Mouse (Mus musculus) MEL (cell line): ENCODE data around the gene Wasl. TPM values are rescaled to one million over a fixed set of nuclear protein-coding genes. Genes with fewer than 3 reads are reported as not detected.

ENCODE experiments used
- DNase-seq: peaks from one replicate; pipeline ENCODE4 v3.0.0; 2011; ENCODE audit warnings: low read depth, low spot score
- H3K27ac ChIP-seq: 2 replicates; pipeline ENCODE4 v1.5.1; 2012; ENCODE audit warnings: low read depth, mild to moderate bottlenecking, control low read depth, low read length, moderate library complexity; ENCODE audit not compliant: control insufficient read depth
- H3K27me3 ChIP-seq, 2 experiments: fragments of 150-350 bp in 1 of 2; sonication (generic) in 1 of 2; 2 replicates each; pipeline ENCODE4 v1.6.1; 2012; ENCODE audit warnings: low read length in 2 of 2, mild to moderate bottlenecking in 2 of 2, improper control_type of control experiment in 1 of 2, moderate library complexity in 1 of 2; ENCODE audit not compliant: insufficient read depth in 2 of 2, control insufficient read depth in 1 of 2
- H3K36me3 ChIP-seq, 2 experiments: 2 replicates each; pipeline ENCODE4 v1.6.1; 2012 to 2014; ENCODE audit warnings: low read length in 2 of 2, improper control_type of control experiment in 1 of 2, inconsistent platforms in 1 of 2, mild to moderate bottlenecking in 1 of 2; ENCODE audit not compliant: insufficient read depth in 2 of 2, control insufficient read depth in 1 of 2
- H3K4me1 ChIP-seq, 2 experiments: fragments of 150-350 bp in 1 of 2; sonication (generic) in 1 of 2; 2 replicates each; pipeline ENCODE4 v1.6.1; 2012; ENCODE audit warnings: low read length in 2 of 2, improper control_type of control experiment in 1 of 2, mild to moderate bottlenecking in 1 of 2; ENCODE audit not compliant: insufficient read depth in 2 of 2, control insufficient read depth in 1 of 2
- H3K4me3 ChIP-seq, 2 experiments: fragments of 150-350 bp in 1 of 2; sonication (generic) in 1 of 2; 2 replicates each; pipeline ENCODE4 v1.5.1; 2012; ENCODE audit warnings: low read depth in 2 of 2, low read length in 2 of 2, mild to moderate bottlenecking in 2 of 2, moderate library complexity in 2 of 2, control low read depth in 1 of 2, improper control_type of control experiment in 1 of 2; ENCODE audit not compliant: control insufficient read depth in 1 of 2, insufficient read depth in 1 of 2
- H3K79me2 ChIP-seq: 2 replicates; pipeline ENCODE4 v1.6.1; 2012; ENCODE audit warnings: mild to moderate bottlenecking, low read length, moderate library complexity; ENCODE audit not compliant: control insufficient read depth, poor library complexity, insufficient read depth
- H3K9ac ChIP-seq: 2 replicates; pipeline ENCODE4 v1.6.1; 2012; ENCODE audit warnings: low read depth, mild to moderate bottlenecking, control low read depth, low read length, moderate library complexity; ENCODE audit not compliant: control insufficient read depth, poor library complexity, severe bottlenecking
- H3K9me3 ChIP-seq: fragments of 150-350 bp; sonication (generic); replicated peaks from 2 replicates; pipeline ENCODE4 v1.6.1; 2012; ENCODE audit warnings: mild to moderate bottlenecking, low read length, improper control_type of control experiment, moderate library complexity; ENCODE audit not compliant: insufficient read depth
- BHLHE40 ChIP-seq: IDR thresholded peaks from 2 replicates; pipeline ENCODE4 v1.6.1; 2012; ENCODE audit warnings: low read depth, mild to moderate bottlenecking, inconsistent platforms, low read length, improper control_type of control experiment, borderline replicate concordance
- CHD1 ChIP-seq: IDR thresholded peaks from 2 replicates; pipeline ENCODE4 v1.6.1; 2012; ENCODE audit warnings: low read depth, mild to moderate bottlenecking, inconsistent platforms, low read length, improper control_type of control experiment
- ELF1 ChIP-seq: IDR thresholded peaks from 2 replicates; pipeline ENCODE4 v1.6.1; 2014; ENCODE audit warnings: low read depth, mild to moderate bottlenecking, inconsistent platforms, low read length, improper control_type of control experiment, moderate library complexity
- ETS1 ChIP-seq: IDR thresholded peaks from 2 replicates; pipeline ENCODE4 v1.6.1; 2012; ENCODE audit warnings: low read depth, mild to moderate bottlenecking, inconsistent platforms, low read length, improper control_type of control experiment, moderate library complexity
- HCFC1 ChIP-seq: IDR thresholded peaks from 2 replicates; pipeline ENCODE4 v1.6.1; 2012; ENCODE audit warnings: low read depth, mild to moderate bottlenecking, inconsistent platforms, low read length, improper control_type of control experiment, moderate library complexity
- KAT2A ChIP-seq: conservative IDR thresholded peaks from 2 replicates; pipeline ENCODE4 v1.6.1; 2012; ENCODE audit warnings: low read depth, low read length, improper control_type of control experiment, inconsistent platforms
- MAFK ChIP-seq: IDR thresholded peaks from 2 replicates; pipeline ENCODE4 v1.6.1; 2011; ENCODE audit warnings: low read depth, mild to moderate bottlenecking, low read length, improper control_type of control experiment, borderline replicate concordance
- MAX ChIP-seq: IDR thresholded peaks from 2 replicates; pipeline ENCODE4 v1.6.1; 2011; ENCODE audit warnings: low read length, improper control_type of control experiment
- MXI1 ChIP-seq: IDR thresholded peaks from 2 replicates; pipeline ENCODE4 v1.6.1; 2011; ENCODE audit warnings: mild to moderate bottlenecking, low read depth, low read length, improper control_type of control experiment
- MYB ChIP-seq: IDR thresholded peaks from 2 replicates; pipeline ENCODE4 v1.6.1; 2011; ENCODE audit warnings: mild to moderate bottlenecking, low read depth, low read length, improper control_type of control experiment
- NELFE ChIP-seq: IDR thresholded peaks from 2 replicates; pipeline ENCODE4 v1.6.1; 2011; ENCODE audit warnings: low read depth, low read length, improper control_type of control experiment
- SIN3A ChIP-seq: IDR thresholded peaks from 2 replicates; pipeline ENCODE4 v1.6.1; 2012; ENCODE audit warnings: low read length, improper control_type of control experiment, inconsistent platforms
- TAL1 ChIP-seq: IDR thresholded peaks from 2 replicates; pipeline ENCODE4 v1.6.1; 2012; ENCODE audit warnings: mild to moderate bottlenecking, inconsistent platforms, low read length, moderate library complexity, mixed read lengths
- USF2 ChIP-seq, 2 experiments: IDR thresholded peaks; 2 replicates each; pipeline ENCODE4 v1.6.1; 2011 to 2012; ENCODE audit warnings: improper control_type of control experiment in 2 of 2, low read length in 2 of 2, borderline replicate concordance in 1 of 2, inconsistent platforms in 1 of 2, low read depth in 1 of 2, mild to moderate bottlenecking in 1 of 2; ENCODE audit not compliant: insufficient read depth in 1 of 2
- ZC3H11A ChIP-seq: IDR thresholded peaks from 2 replicates; pipeline ENCODE4 v1.6.1; 2012; ENCODE audit warnings: low read depth, mild to moderate bottlenecking, inconsistent platforms, low read length, improper control_type of control experiment
- polyA plus RNA-seq, 2 experiments: library from polyadenylated mRNA; stranded (reverse) in 1 of 2; unstranded in 1 of 2; fragments of >175 nt in 1 of 2; fragments of >200 nt in 1 of 2; gene quantifications; 2 replicates each; pipeline versions ENCODE4 v1.2.1 to v1.2.4; 2012; ENCODE audit warnings: low replicate concordance in 2 of 2, low read depth in 1 of 2; ENCODE audit not compliant: insufficient read length in 2 of 2, insufficient read depth in 1 of 2, missing spikeins in 1 of 2
- total RNA-seq: library from RNA; depleted of rRNA; stranded (reverse); fragments of 300-350 nt; gene quantifications from 2 replicates; pipeline ENCODE4 v1.2.3, GENCODE M21; 2012

Wasl gene
- total and polyA plus RNA-seq, 3 experiments: 4.3 to 33.3 (median 9.5) TPM

- H3K9me3 ChIP-seq: no peaks in the 10 kb centered on the region
- H3K9ac ChIP-seq: peak overlapping the region; percentile 99
- H3K4me1 ChIP-seq: peaks cover 11 to 25% of the 10 kb centered on the region in 2 experiments
- no peaks in the 10 kb centered on the region for H3K27me3 ChIP-seq
- H3K27ac ChIP-seq: peak overlapping the region; percentile 53
- H3K4me3 ChIP-seq: peak overlapping the region; percentile 70 to 98
- peak; percentile 66 for DNase-seq
- H3K79me2 ChIP-seq: peaks cover 41% of the 10 kb centered on the region
- H3K36me3 ChIP-seq: peaks cover 0 to 45% of the 10 kb centered on the region in 2 experiments; a peak in 3 of 4 replicates
- TF ChIP-seq ETS1 (no peak), MYB (no peak), KAT2A (no peak), USF2 (IDR thresholded peaks at IDR 0.05; ENCODE audit: borderline replicate concordance in 1 of 2, insufficient read depth in 1 of 2, low read depth in 1 of 2, low read length in 2 of 2) (no peak), CHD1 (0 out of 2 replicates have a peak, but pooled peaks have one; percentile 8), HCFC1 (no peak)
Observed at GRCm38 (mm10) chr6:24664133-24664866, 509 bp downstream of the Wasl start.

DNA sequence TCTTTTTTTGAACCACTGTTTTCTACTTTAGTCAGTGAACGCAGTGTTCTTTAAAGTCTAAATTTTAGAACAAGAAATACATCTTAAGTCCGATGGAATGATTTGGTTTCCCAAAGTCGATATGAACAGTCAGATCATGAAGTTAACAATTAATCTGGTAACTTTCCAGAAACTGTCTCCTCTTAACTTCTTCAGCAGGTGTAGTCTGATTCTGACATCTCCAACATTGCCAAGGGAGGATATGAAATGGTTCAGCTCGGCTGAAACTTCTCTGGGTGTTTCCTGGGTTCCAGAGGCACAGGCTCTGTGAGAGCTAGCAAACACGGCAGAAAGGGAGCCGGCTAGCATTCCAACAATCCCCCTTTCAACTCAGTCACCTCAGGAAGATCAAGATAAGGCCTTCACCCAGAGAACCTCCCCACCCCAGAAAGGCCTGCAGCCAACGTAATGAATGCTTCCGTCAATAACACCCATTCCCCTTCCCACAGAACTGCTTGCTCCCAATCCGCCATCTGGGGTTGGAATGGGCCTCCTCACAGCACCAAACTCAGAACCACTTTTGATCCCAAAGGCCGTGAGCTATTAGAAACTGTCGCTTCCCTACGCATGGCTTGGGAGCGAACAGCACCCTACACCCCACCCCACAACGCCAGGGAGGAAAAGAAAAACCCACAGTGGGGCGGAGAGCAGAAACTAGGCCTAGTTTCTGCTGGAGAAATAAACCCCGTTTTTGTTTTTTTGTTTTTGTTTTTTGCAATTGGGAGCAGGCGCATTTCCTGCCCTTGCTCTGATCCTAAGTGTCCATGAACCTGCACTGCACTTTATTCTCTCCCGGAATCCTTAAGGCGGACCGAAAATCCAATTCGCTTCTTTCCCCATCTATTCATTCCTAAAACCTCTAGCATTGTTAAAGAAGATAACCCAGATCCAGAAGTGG, 1.3 kb downstream of the Wasl start:
- peak overlapping the region; percentile 99 for H3K9ac ChIP-seq
- peak overlapping the region; percentile 28 for H3K27ac ChIP-seq
- peaks cover 0 to 46% of the 10 kb centered on the region in 2 experiments; a peak in 3 of 4 replicates for H3K36me3 ChIP-seq
- H3K9me3 ChIP-seq: no peaks in the 10 kb centered on the region
- H3K79me2 ChIP-seq: peaks cover 45% of the 10 kb centered on the region
- no peaks in the 10 kb centered on the region for H3K27me3 ChIP-seq
- peak; percentile 48 for DNase-seq
- H3K4me3 ChIP-seq: peak overlapping the region; percentile 70 to 98
- TF ChIP-seq ZC3H11A (no peak), MXI1 (no peak), CHD1 (0 out of 2 replicates have a peak, but pooled peaks have one; percentile 66), BHLHE40 (no peak), MAX (no peak), SIN3A (peak; percentile 40), HCFC1 (0 out of 2 replicates have a peak, but pooled peaks have one; percentile 30), MAFK (no peak), KAT2A (no peak), TAL1 (no peak), ELF1 (no peak), NELFE (no peak)
- TF ChIP-seq, all 39 proteins: peak for 3
- peaks cover 11 to 26% of the 10 kb centered on the region in 2 experiments for H3K4me1 ChIP-seq
